Mouse (Mus musculus) lung, adult 2 months (tissue): Measurements from ENCODE around the gene Ints13.

ENCODE experiments used
- CTCF ChIP-seq: fragments of 200-500 bp; IDR thresholded peaks from 2 replicates; pipeline ENCODE4 v1.5.1; 2011; ENCODE audit warnings: mild to moderate bottlenecking, low read length, control low read depth; ENCODE audit not compliant: insufficient read depth
- POLR2A ChIP-seq: fragments of 200-500 bp; IDR thresholded peaks from 2 replicates; pipeline ENCODE4 v1.6.1; 2011; ENCODE audit warnings: low read depth, mild to moderate bottlenecking, control low read depth, low read length, borderline replicate concordance; ENCODE audit errors: extremely low read depth

DNA sequence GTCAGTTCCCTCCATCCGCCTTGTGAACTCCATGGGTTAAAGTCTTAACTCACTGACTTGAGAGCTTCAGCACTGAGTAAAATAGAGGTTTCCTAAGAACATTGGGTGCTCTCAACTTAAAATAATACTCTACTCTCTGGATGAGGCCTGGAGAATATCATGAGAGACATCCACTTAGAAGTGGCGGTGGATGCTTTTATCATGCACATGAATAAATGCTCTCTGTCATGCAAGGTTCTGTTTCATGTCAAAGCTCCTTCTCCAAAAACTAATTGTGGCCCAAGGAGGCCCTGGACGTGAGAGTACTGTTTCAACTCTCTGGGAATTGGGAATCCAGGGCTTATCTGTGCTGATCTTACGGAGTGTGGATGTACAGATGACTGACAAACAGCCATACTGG is 40.5 kb downstream of the Ints13 start:
- no peak for TF ChIP-seq POLR2A
- no peak for TF ChIP-seq CTCF
